Mouse (Mus musculus) forebrain, embryonic 14.5 days (tissue): ENCODE measurements around the gene Slc22a23. TPM values are rescaled to one million over a fixed set of nuclear protein-coding genes. Genes with fewer than 3 reads are reported as not detected.
A peak's percentile ranks its signal among the peaks of the same experiment; 100 is the strongest.

Experiments used
- ATAC-seq: fragments of 200-750 bp; cut with Nextera tagmentation; 2 replicates; pipeline ENCODE4 v1.8.0; 2017; ENCODE audit warnings: mild to moderate bottlenecking, moderate library complexity
- DNase-seq: peaks from one replicate; pipeline ENCODE4 v3.0.0-alpha.2; 2015; ENCODE audit warnings: low spot score
- H3K27ac ChIP-seq: fragments of 300-500 bp; sonication (generic); 2 replicates; pipeline ENCODE4 v1.5.1; 2014; ENCODE audit warnings: low read depth, mild to moderate bottlenecking, control low read depth, low read length, moderate library complexity
- H3K27me3 ChIP-seq: fragments of 300-500 bp; sonication (generic); replicated peaks from 2 replicates; pipeline ENCODE4 v1.6.1; 2014; ENCODE audit warnings: low read length, control low read depth, mixed read lengths; ENCODE audit not compliant: control insufficient read depth, insufficient read depth
- H3K36me3 ChIP-seq: fragments of 300-500 bp; sonication (generic); 2 replicates; pipeline ENCODE4 v1.6.1; 2014; ENCODE audit warnings: low read length, control low read depth; ENCODE audit not compliant: control insufficient read depth, insufficient read depth
- H3K4me1 ChIP-seq: fragments of 300-500 bp; sonication (generic); 2 replicates; pipeline ENCODE4 v1.6.1; 2014; ENCODE audit warnings: antibody characterized with exemption, low read length, control low read depth; ENCODE audit not compliant: control insufficient read depth, insufficient read depth
- H3K4me2 ChIP-seq: fragments of 300-500 bp; sonication (generic); 2 replicates; pipeline ENCODE4 v1.6.1; 2014; ENCODE audit warnings: mild to moderate bottlenecking, control low read depth, low read length
- H3K4me3 ChIP-seq: fragments of 300-500 bp; sonication (generic); 2 replicates; pipeline ENCODE4 v1.5.1; 2014; ENCODE audit warnings: low read depth, low read length, control low read depth
- H3K9ac ChIP-seq: fragments of 300-500 bp; sonication (generic); 2 replicates; pipeline ENCODE4 v1.6.1; 2014; ENCODE audit warnings: mild to moderate bottlenecking, low read length, control low read depth, moderate library complexity
- H3K9me3 ChIP-seq: fragments of 300-500 bp; sonication (generic); replicated peaks from 2 replicates; pipeline ENCODE4 v1.6.1; 2016; ENCODE audit warnings: low read length, control low read depth, mixed read lengths; ENCODE audit not compliant: control insufficient read depth
- WGBS: fragments of 180-500 bp; shearing (Covaris S2); extraction: QIAGEN DNeasy Blood & Tissue Kit; methylation state at CpG from one replicate; pipeline ENCODE4 v1.1.7; 2014; 5-methylcytosine and 5-hydroxymethylcytosine counted together
- polyA plus RNA-seq: library from polyadenylated mRNA; unstranded; fragments of >200 nt; fragmentation: Nextera tagmentation; extraction: Ambion mirVana; gene quantifications from 2 replicates; pipeline ENCODE4 v1.2.1, GENCODE M21; 2014

Gene Slc22a23
- polyA plus RNA-seq, 1 experiment from 2014 or later: 14.2 TPM

DNA sequence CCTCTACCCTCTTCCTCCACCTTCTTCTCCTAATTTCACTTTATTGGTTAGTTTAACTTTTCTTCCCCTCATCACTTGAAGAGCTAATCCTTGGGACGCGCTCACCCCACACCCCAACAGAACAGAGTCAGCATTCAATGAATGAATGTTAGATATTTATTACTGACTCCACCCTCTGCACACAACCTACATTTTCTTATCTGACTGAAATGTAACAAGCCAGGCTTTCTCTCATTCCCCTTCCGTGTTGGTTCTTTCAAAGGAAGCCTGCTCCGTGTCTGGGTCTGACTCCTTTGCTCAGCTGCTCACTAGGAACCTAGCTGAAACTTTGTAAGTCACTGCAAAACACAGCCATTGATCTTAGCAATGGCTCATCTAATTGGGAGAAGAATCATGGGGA lies 1.8 kb upstream of the Slc22a23 start:
- no peak overlapping the region for H3K4me2 ChIP-seq
- H3K9me3 ChIP-seq: no peaks in the 10 kb centered on the region
- H3K36me3 ChIP-seq: no peaks in the 10 kb centered on the region
- 57% methylated on average over 4 of the region's 4 CpGs for WGBS
- no peak for ATAC-seq
- no peaks in the 10 kb centered on the region for H3K27me3 ChIP-seq
- no peak overlapping the region for H3K4me3 ChIP-seq
- H3K27ac ChIP-seq: no peak overlapping the region
- peaks cover 25% of the 10 kb centered on the region for H3K4me1 ChIP-seq
- no peak overlapping the region for H3K9ac ChIP-seq
- DNase-seq: no peak

GRCm38 (mm10) chr13:34346238-34346637 lies 1.3 kb upstream of the Slc22a23 start:
- H3K4me1 ChIP-seq: peaks cover 29% of the 10 kb centered on the region
- H3K4me2 ChIP-seq: peak overlapping the region; percentile 90
- 58% methylated on average over 7 of the region's 7 CpGs for WGBS
- H3K9ac ChIP-seq: no peak overlapping the region
- H3K27me3 ChIP-seq: no peaks in the 10 kb centered on the region
- H3K27ac ChIP-seq: no peak overlapping the region
- no peaks in the 10 kb centered on the region for H3K36me3 ChIP-seq
- no peak overlapping the region for H3K4me3 ChIP-seq
- H3K9me3 ChIP-seq: no peaks in the 10 kb centered on the region
- DNase-seq (no peak), ATAC-seq (no peak)

GRCm38 (mm10) chr13:34344376-34345127 lies 430 bp downstream of the Slc22a23 start:
- Histone ChIP-seq H3K4me3 (peak overlapping the region; percentile 91), H3K27me3 (no peaks in the 10 kb centered on the region), H3K4me2 (peak overlapping the region; percentile 90), H3K36me3 (no peaks in the 10 kb centered on the region), H3K27ac (peak overlapping the region; percentile 76), H3K9ac (peak overlapping the region; percentile 93), H3K4me1 (peaks cover 33% of the 10 kb centered on the region), H3K9me3 (no peaks in the 10 kb centered on the region)
- DNase-seq: peak; percentile 58
- ATAC-seq: peak; percentile 68
- under 1% methylated on average over 91 of the region's 101 CpGs for WGBS

- peaks cover 33% of the 10 kb centered on the region for H3K4me1 ChIP-seq
- peak; percentile 29 for ATAC-seq
- H3K4me3 ChIP-seq: peak overlapping the region; percentile 91
- no peaks in the 10 kb centered on the region for H3K36me3 ChIP-seq
- no peaks in the 10 kb centered on the region for H3K27me3 ChIP-seq
- under 1% methylated on average over 28 of the region's 31 CpGs for WGBS
- peak overlapping the region; percentile 76 for H3K27ac ChIP-seq
- peak overlapping the region; percentile 90 for H3K4me2 ChIP-seq
- peak overlapping the region; percentile 93 for H3K9ac ChIP-seq
- H3K9me3 ChIP-seq: no peaks in the 10 kb centered on the region
- peak; percentile 44 for DNase-seq
Observed at GRCm38 (mm10) chr13:34343719-34344375, 1.1 kb downstream of the Slc22a23 start.

DNA sequence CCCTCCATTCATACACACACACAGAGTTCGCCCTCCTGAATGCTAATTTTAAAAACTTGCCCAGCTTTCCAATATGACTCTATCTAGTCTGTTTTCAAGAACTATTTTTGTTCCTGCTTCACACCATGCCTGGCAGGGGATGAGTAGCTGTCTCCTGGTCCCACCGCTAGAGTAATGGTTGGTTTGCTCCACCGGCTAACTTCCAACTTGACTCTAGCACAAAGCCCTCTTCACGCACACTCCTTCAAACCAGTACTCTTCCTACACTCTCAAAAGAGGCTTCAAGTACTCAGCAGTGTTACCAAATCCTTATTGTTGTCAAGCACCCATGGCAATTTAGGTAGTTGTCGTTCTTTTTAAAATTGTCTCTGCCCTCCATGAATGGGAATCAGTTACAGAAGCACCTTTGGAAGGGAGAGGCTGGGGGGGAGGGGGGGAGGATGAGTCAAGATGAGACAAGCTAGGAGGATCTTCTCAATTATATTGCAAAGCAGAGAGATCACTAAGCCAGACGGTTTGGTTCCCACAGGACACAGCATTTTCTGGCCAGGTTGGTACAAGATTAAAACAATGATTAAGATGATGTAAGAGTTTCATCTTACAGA lies 2.6 kb downstream of the Slc22a23 start:
- DNase-seq (peak; percentile 6), ATAC-seq (no peak)
- peak overlapping the region; percentile 90 for H3K4me2 ChIP-seq
- H3K4me1 ChIP-seq: peaks cover 33% of the 10 kb centered on the region
- H3K27me3 ChIP-seq: no peaks in the 10 kb centered on the region
- 15% methylated on average over 6 of the region's 6 CpGs for WGBS
- no peak overlapping the region for H3K27ac ChIP-seq
- H3K9me3 ChIP-seq: no peaks in the 10 kb centered on the region
- H3K4me3 ChIP-seq: peak overlapping the region; percentile 91
- peak overlapping the region; percentile 93 for H3K9ac ChIP-seq
- H3K36me3 ChIP-seq: no peaks in the 10 kb centered on the region

- Histone ChIP-seq H3K27me3 (no peaks in the 10 kb centered on the region), H3K9me3 (no peaks in the 10 kb centered on the region), H3K4me3 (no peak overlapping the region), H3K36me3 (no peaks in the 10 kb centered on the region), H3K4me2 (no peak overlapping the region), H3K9ac (no peak overlapping the region), H3K27ac (no peak overlapping the region), H3K4me1 (peaks cover 10% of the 10 kb centered on the region)
- 86% methylated on average over 1 of the region's 1 CpGs for WGBS
- ATAC-seq (no peak), DNase-seq (no peak)
Observed at GRCm38 (mm10) chr13:34336895-34337294, 8.1 kb downstream of the Slc22a23 start.

- H3K27ac ChIP-seq: no peak overlapping the region
- H3K27me3 ChIP-seq: no peaks in the 10 kb centered on the region
- ATAC-seq (no peak), DNase-seq (no peak)
- no peaks in the 10 kb centered on the region for H3K36me3 ChIP-seq
- H3K4me2 ChIP-seq: no peak overlapping the region
- WGBS: 89% methylated on average over 2 of the region's 2 CpGs
- no peaks in the 10 kb centered on the region for H3K4me1 ChIP-seq
- H3K9ac ChIP-seq: no peak overlapping the region
- no peak overlapping the region for H3K4me3 ChIP-seq
- H3K9me3 ChIP-seq: no peaks in the 10 kb centered on the region
Observed at GRCm38 (mm10) chr13:34334847-34335246, 10.1 kb downstream of the Slc22a23 start.

DNA sequence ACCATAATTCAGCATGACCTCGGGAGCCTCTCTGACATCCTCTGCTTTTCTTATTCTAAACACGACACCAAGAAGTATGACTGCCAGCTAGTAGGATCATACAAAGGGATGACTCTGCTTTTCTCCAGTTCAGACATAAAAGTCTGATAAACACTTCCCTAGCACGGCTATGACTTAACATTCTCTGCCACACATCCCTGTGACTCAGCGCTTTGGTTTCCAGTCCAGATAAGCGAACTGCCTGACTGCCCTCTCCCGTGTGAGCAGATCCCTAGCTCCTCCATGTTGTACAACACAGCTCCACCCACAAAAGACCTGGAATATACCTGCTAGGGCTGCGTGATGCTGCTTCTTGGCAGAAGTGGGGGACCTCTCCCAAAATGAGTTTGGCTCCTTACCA lies 12.2 kb downstream of the Slc22a23 start:
- DNase-seq: peak; percentile 13
- no peak for ATAC-seq
- 66% methylated on average over 7 of the region's 7 CpGs for WGBS
- H3K27ac ChIP-seq: no peak overlapping the region
- no peaks in the 10 kb centered on the region for H3K4me1 ChIP-seq
- H3K9ac ChIP-seq: no peak overlapping the region
- H3K36me3 ChIP-seq: no peaks in the 10 kb centered on the region
- no peak overlapping the region for H3K4me3 ChIP-seq
- no peaks in the 10 kb centered on the region for H3K27me3 ChIP-seq
- no peak overlapping the region for H3K4me2 ChIP-seq
- no peaks in the 10 kb centered on the region for H3K9me3 ChIP-seq
